Mouse (Mus musculus) adrenal gland, postnatal 14 days (tissue): ENCODE results near the gene Depdc5. TPM values are rescaled to one million over a fixed set of nuclear protein-coding genes. Genes with fewer than 3 reads are reported as not detected.

Source experiments
- DNase-seq: peaks from one replicate; pipeline ENCODE4 v3.0.0; 2021; ENCODE audit warnings: mixed read lengths
- total RNA-seq: library from RNA; stranded (reverse); gene quantifications from 2 replicates; pipeline ENCODE4 v1.2.3, GENCODE M21; 2021

Gene Depdc5
- total RNA-seq, 1 experiment from 2014 or later = 34.4 TPM

DNA sequence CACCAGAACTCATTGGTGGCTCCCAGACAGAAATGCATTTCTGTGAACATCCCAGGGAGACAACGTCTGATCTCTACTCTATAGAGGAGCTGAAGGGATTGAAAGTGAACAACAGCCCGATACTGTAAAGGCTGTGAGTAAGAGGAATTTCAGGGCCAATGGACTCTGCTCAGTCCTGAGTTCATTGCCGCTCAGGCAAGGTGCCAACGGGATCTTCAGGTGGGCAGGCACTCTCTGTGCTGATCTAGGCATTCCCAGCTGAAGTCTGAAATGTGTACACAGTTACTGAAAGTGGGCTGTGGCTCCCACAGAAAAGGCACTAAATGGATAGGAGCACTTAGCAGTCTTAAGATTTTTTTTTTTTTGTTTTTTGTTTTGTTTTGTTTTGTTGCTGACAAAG lies 135.3 kb downstream of the Depdc5 start:
- DNase-seq = no peak

DNA sequence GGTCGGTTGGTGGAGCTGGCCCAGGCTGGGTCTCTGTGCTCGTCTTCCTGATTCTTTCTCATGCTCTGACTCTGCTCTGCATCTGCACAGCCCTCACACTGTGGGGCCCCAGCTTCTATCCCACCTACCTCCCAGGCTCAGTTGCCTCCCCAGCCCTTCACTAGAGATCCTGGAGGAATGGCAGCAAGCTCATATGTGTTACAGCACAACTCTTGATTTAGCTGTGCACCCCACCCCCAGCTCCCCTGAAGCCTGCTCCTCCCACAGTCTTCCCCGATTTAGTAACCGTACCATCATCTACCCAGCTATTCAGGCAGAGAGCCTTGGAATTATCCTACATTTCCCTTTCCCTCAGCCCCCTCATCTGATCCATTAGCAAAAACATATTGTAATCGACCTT lies 137.6 kb downstream of the Depdc5 start:
- no peak for DNase-seq

DNA sequence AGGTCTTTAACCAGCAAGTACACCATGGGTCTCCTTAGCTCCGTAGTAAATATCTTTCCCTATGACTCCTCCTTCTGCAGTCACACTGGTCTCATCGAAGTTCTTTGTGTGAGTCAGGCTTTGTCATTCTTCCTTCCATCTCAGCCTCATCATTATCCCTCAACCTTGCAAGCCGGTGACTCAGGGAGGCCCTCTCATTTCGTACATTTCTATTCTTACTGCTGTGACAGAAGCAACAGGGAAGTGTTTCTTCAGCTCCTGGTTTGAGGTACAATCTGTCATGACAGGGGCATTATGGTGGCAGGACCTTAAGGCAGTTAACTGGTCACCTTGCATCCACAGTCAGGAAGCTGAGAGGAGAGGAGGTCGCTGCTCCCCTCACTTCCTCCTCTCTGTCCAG lies 139.3 kb downstream of the Depdc5 start:
- DNase-seq = peak; percentile 56

DNA sequence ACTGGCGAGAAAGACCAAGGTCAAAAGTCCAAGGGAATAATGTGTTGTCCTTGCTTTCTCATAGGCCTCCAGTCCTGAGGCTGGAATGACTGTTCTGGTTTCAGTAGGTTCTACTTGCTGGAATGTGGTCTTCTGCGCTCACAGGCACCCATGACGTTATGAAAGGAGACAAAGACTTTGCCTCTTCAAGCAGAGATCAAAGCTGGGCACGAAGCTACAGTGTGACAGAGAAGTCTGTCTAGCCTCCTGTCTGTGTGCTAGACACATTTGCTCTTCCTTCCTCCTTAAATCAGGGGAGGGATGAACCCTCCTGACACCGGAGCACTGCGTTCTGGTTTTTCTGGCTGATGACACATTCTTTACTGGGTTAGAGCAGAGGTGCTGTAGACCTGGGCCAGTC lies 140.0 kb downstream of the Depdc5 start:
- DNase-seq = peak; percentile 55

DNA sequence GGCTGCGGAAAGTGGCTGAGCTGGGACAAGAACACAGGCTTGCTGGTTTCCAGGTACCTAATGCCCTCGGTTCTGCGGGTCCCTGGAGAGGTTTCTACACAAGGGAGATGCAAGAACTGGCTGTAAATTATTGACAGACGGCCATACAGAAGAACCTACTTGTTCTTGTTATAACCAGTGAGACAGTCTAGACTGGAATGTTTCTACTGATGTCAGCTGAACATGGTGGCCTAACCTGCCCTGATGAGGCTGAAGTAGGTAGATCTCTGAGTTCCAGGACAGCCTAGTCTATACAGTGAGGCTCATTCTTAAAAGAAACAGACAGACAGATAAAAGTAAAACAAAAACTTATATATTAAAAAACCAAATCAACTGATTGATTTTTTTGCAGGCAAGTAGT lies 140.6 kb downstream of the Depdc5 start:
- DNase-seq = no peak

DNA sequence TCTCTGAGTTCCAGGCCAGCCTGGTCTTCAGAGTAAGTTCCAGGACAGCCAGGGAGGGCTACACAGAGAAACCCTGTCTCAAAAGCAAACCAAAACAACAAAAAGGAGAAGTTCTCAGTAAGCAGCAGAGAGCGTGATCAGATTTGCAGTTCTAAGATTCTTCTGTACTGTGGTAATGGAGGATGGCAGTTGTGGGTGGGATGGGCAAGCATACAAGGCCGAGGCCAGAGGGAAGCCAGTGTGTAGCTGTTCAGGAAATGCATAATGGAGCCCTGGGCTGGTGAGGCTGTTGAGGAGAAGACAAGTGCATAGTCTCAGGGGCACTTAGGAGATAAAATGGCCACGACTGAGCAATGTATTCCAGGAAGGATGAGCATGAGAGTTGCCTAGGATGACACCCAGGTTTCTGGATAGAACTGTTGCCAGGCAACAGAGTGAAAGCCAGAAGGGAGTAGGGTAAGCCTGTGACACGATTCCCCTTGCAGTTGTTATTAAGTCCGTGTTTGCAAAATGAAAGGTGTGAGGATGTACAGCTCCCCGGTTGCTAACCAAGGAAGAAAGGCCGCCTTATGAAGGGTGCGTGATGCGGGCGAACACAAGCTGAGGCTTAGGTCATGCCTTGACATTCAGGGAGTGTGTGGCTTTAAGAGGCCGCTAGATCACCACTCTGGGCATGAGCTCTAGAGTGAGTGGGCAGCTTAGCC lies 142.1 kb downstream of the Depdc5 start:
- DNase-seq = no peak

DNA sequence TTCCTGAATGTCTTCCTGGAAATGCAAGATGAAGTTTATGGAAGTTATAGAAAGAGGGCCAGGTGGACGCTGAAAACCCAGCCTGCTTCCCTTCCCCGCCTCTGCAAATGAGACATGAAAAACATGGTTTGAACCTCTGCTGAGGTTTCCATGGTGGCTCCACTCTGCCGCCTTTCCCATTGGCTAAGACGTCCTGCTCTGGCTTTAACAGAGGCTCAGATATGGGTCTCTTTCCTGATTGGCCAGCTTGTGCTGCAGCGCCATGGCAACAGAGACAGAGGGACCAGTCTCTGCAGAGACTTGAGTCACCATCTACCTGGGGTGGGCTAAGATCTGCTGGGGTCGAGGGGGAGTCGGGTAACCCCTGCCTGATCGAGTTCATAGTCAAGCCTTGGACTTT lies 143.2 kb downstream of the Depdc5 start:
- DNase-seq = peak; percentile 29

DNA sequence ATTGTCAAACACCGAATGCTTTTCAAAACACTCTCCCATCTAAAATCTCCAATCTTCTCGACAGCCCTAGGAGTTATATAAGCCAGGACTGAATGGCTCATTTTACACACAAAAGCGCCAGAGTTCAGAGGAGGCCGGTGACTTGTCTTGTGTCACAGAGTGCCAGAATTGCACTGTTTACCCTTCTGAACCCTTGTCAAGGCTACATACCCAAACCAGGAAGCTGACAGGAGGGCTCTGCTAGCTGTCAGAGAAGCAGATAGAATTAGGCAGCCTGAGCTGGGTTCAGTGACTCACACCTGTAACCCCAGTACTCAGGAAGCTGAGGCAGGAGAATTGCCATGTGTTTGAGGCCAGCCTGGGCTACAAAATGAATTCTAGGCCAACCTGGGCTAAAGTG lies 143.9 kb downstream of the Depdc5 start:
- no peak for DNase-seq

DNA sequence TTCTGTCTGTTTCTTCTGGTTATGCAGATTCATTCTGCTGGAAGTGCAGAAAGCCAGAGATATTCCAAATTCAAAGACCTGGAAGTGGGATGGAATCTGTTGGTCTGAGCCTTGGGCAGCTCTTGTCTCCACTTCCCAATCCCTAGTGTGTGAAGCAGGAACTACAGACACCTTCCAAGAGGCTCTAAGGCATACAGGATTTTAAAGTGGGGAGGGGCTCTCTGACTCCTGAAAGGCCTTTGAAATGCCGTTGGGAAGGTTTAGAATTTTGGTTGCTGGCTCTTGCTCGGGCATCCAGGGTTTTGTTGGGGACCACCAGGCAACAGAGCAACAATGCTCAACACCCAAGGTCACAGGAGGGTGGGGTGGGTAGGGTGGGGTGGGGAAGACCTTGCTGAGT lies 145.8 kb downstream of the Depdc5 start:
- DNase-seq = no peak

DNA sequence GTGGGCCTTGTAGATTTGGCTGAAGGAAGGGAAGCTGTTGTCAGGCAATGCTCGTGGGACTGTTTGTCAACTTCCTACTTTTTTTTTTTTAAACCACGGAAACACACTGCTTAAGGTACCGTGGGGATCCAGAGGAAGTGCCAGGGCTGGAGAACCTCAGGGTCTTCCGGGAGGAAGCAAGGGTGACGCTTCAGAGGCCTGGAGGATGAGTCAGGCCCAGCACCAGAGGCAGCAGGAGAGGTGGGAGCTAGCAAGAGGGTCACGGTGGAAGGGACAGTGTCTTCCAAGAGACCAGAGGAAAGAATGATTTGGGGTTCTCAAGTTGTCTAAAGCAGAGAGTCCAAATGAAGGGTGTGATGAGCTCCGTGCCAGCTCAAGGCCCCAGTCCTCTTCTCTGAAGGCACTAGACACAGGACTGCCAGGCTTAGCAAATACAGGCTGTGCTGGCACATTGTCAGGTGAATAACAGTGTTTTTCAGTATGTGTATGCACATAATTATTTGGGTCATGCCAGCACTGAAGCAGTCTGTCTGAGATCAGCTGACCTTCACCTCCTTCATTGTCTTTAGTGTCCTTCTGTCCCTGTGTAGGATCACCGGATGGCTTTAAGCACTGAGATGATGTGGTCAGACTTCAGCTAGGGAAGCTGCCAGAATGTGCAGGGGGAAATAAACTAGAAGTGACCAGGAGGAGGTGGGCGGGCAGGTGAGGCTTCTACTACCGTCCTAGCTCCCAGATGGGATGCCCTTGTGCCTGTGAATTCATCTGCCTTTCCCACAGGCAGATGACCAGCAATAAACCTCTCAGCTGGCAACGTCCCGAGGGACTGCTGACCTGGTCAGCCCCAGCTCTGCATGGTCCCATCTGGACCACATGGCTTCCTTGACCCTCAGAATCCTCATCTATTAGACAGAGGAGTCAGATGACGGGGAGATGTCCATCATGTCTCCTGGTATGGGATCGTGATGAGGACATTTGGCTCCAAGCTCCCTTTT lies 146.6 kb downstream of the Depdc5 start:
- peak; percentile 65 for DNase-seq

DNA sequence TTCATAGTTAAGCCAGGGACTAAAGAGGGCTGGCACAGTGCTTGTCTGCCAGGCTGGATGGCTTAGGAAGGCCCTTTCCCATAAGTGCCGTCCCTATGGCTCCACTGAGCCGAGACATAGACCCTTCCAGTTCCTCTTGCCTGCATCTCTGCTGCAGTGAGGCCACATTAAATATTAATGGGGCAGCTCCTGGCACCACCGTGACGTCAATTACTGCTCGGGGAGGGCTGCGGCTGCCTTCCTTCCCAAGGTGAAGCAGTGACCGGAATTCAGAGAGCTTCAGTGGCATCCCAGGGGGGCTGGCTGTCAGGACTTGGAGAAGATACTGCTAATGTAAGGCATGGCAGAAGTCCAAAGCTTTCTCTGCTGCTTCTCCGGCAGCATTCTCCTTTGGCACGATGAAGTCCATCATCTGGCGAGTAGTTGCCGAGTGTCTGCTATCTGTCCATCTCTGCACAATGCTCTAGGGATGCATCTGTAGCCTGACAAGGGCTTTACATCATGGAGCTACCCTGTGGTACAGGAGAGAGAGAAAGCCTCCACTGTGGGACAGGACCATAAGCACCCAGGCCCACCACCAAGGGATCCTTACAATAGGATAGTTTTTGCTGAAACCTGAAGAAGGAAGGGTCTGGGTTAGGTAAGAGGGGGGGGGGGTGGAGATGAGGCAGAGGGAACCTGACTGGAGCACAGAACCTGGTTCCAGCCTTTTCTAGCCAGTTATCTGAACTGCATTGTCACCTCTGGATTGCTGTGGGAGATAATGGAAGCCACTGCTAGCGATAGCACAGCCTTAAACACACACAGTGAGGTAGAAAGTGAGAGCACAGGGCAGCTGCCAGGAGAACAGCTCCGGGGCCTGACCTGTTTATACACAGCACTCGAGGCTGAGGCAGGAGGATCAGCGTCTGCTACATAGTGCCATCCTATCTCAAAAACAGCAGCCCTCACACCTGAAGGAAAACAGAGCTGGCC lies 147.9 kb downstream of the Depdc5 start:
- DNase-seq = peak; percentile 33

DNA sequence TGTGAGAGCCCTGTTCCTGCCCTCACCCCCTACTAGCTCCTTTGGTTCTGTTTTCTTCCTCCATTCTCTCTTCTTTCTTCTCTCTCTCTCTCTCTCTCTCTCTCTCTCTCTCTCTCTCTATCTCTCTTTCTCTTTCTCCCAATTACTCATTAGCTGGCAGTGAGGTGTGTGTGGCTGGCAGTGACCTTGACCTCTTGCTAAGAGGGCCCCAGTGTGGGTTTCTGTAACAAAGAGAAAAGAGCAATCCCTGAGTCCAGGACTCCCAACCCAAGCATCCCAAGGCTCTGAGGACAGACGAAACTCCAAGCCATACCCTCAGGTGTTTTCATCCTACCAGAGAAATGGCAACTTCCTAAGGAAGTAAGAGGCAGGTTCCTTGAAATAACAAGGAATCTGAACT lies 150.6 kb downstream of the Depdc5 start:
- DNase-seq = no peak

DNA sequence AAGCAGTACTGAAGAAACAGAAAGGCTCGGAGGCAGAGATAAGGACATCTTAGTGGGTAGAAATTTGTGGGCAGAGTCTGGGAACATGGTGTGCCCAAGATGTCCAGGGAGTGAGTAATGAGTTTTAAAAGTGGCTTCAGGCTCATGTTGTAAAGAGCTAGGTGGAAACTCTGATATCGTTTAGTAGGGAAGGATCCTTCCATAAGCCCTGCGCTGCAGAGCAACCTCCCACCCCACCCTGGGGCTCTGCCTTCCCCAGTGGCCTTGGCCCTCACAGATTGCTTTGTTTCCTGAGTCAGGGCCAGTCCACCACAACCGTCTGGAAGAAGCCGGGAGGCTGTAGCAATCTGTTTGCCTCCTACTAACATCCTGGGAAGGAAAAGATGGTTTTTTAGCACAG lies 152.1 kb downstream of the Depdc5 start:
- DNase-seq = peak; percentile 57

DNA sequence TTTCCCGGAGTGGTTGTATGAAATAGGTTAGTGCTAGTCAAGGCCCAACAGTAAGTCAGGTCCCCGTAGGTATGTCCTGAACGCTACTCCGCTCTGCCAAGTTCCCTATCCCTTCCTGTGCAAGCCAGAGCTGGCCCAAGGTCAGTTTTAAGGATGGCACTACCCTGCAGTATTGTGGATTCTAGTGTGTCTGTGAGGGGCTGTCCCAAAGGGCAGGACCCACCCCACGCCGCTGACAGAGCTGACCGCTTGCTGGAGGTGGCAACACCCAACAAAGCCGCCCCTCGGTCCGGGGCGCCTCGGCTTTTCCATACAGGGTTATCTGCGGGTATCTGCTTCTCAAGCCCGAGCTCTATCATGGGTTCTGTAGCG lies 154.7 kb downstream of the Depdc5 start:
- no peak for DNase-seq

DNA sequence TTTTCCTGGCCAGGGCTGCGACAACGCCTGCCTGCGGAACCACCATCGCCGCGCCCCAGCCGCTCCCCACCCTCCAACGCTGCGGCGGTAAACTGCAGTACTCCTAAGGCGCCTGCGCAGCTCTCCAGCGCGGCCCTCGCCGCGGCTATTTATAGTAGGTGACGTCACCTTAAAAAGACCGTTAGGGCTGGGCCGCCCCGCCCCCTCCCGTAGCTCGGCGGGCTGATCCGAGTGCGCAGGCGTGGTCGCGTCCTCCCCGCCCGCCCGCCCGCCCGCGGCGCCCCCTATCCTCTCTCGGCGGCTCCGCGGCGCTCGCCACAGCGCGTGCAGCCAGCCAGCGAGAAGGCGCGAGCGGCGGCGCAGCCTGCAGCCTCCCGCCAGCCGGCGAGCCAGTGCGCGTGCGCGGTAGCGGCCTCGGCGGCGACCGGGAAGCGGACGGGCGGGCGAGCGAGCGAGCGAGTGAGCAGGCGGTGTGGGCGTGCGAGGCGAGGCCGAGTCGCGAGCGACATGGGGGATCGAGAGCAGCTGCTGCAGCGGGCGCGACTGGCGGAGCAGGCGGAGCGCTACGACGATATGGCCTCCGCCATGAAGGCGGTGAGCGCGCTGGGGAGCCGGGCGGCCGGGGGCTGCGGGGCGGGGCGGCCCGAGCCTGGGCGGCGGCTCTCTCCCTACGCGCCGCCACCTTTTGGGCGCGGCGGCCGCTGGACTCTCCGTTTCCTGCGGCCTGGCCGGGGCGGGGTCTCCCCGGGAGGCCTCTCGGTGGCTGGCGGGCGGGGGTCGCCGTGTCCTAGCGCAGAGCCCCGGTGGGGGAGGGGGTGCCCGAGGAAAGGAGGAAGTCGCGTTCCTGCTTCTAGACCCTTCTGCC lies 155.3 kb downstream of the Depdc5 start, which contains the start of gene Ywhah:
TSS of gene Ywhah (plus strand) at position 256 of the 865 bp plus-strand sequence.
- DNase-seq = peak; percentile 97

DNA sequence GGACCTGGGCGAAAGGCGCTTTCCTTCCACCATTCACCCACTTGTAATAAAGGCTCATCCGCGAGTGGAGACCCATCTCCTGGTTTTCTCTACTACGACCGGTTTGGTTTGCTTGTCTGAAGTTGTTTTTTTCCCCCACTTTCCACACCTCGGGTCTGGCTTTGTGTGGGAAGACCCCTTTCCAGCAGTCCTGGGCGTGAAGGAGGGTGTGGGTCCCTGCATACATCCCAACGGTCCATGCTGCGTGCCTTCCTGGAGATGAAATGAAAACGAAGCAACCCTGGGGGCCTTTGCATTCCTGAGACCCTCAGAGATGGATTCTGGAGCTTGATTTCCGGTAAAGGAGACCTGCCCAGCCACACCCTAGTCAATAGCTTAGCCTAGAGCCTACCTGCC lies 155.9 kb downstream of the Depdc5 start:
- DNase-seq = no peak

DNA sequence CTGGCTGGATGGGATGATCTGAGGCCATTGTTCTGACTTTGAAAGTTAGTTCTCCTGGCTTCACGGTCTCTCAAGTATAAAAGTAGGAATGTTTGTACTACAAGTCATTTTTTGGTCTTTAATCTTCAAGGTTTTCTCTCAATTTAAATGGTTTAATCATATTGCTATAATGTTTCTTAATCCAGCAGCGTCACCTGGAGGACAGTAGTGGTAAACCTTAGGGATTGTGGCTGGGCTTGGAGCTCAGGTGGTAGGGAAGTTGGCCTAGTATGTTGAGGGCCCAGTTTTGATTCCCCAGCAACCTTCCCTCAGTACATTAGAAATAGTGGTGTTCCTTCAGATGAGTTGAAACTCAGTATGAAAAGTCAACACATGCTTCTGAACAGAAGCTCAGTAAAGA lies 158.1 kb downstream of the Depdc5 start:
- DNase-seq = no peak

DNA sequence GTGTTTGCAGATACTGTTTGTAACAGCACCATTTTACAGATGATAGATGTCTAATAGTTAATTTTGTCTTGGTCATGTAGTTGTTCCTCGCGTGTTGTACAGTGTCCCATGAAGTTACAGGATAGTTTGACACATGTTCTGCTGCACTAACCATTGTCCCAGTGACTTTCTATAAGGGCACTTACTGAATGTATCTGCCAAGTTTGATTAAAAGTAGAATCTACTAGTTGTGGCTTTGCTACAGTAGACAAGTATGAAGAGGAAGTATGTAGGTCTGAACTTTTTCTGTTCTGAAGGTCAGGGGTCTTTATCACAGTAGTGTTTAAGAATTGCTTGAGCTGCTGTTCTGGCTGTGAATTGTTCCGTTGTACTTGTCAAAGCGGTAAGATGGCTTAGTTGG lies 159.8 kb downstream of the Depdc5 start:
- no peak for DNase-seq

DNA sequence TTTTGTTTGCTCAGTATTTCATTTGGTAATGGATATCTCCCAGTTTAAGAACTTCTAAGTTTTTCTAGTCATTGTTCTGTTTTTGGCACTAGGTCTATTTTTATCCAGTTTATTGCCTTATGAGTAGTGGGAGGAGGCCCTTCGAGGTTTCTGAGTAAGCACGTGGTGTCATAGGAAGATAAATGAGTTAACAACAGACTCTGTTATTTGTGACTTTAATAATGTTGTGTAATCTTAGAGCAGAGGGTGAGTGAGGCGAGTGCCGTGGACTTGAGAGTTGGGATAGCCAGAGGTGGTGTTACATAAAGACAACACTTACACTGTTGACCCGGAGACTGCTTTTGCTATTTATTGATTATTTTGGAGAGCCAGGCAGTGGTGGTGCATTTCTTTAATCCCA lies 161.0 kb downstream of the Depdc5 start:
- peak; percentile 44 for DNase-seq

DNA sequence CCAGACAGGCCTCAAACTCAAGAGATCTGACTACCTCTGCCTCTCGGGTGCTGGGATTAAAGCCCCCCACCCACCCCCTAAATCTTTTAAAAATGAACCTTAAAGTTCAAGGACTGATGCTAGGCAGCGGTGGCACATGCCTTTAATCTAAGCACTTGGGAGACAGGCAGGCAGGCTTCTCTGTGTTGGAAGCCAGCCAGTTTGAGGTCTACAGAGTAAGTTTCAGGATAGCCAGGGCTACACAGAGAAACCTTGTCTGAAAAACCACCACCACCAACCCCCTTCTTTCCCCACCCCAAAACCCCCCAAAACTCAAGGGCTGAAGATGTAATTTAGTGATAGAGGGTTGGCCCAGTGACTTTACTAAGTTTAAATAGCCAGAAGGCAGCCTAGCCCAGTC lies 165.2 kb downstream of the Depdc5 start:
- no peak for DNase-seq
